28 mouse cellular contexts compared by ENCODE assay signal in the genomic region with DNA sequence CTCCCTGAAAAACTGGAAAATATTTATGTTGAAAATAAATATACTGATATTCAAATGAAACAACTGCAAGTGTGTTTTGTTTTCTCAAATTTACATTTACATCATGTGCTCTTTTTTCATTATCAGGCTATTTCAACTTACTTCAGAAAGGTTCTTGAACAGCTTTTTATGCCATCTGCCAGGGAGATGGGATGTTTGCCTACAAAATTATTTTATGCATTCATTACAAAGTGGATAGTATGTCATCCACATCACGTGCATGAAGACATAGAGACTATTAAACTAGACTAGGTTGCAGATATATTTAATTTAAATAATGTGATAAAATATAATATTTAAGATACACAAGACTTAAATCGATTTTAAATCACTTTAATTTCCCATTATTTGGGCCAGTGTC.
"Had no signal": no experiment of that assay in that cellular context is flagged by ENCODE, and none has a peak within 500 bp of the region (broad histone marks: within the 10 kb centered on the region; RNA-seq: fewer than 3 reads in every experiment).

No protein-coding gene starts in this region.

- H3K4me1 ChIP-seq: heart, embryonic 13.5 days; heart, embryonic 15.5 days; hindbrain, embryonic 13.5 days; hindbrain, embryonic 15.5 days; limb, embryonic 10.5 days; limb, embryonic 12.5 days; liver, embryonic 13.5 days; liver, embryonic 15.5 days had no signal

- H3K9ac ChIP-seq: heart, embryonic 13.5 days; heart, embryonic 15.5 days; hindbrain, embryonic 13.5 days; hindbrain, embryonic 15.5 days; limb, embryonic 12.5 days; liver, embryonic 13.5 days; liver, embryonic 15.5 days; liver, postnatal 0 days had no signal

- H3K9me3 ChIP-seq: heart, embryonic 13.5 days; heart, embryonic 15.5 days; hindbrain, embryonic 13.5 days; hindbrain, embryonic 15.5 days; limb, embryonic 10.5 days; limb, embryonic 12.5 days; liver, embryonic 13.5 days; liver, embryonic 15.5 days had no signal

- H3K4me2 ChIP-seq: heart, embryonic 11.5 days; heart, embryonic 13.5 days; heart, embryonic 15.5 days; hindbrain, embryonic 13.5 days; hindbrain, embryonic 15.5 days; limb, embryonic 12.5 days; liver, embryonic 11.5 days; liver, embryonic 13.5 days; liver, embryonic 15.5 days had no signal

- H3K27me3 ChIP-seq: heart, embryonic 13.5 days; heart, embryonic 15.5 days; hindbrain, embryonic 13.5 days; hindbrain, embryonic 15.5 days; limb, embryonic 12.5 days; liver, embryonic 13.5 days; liver, embryonic 15.5 days had no signal

- DNase-seq: gastrocnemius, postnatal 14 days; gastrocnemius, postnatal 36 days; heart, adult 11 months; heart, adult 2 months; heart, postnatal 14 days; heart, postnatal 36 days; kidney, adult 11 months; kidney, adult 2 months; kidney, adult 9 months; kidney, postnatal 10 days; kidney, postnatal 25 days; kidney, postnatal 4 days; liver; liver, embryonic 13.5 days; liver, postnatal 0 days had no signal

- H3K36me3 ChIP-seq: heart, embryonic 13.5 days; heart, embryonic 15.5 days; hindbrain, embryonic 13.5 days; hindbrain, embryonic 15.5 days; limb, embryonic 10.5 days; limb, embryonic 12.5 days; liver, embryonic 13.5 days; liver, embryonic 15.5 days had no signal

- H3K4me3 ChIP-seq: heart, adult 2 months; heart, embryonic 13.5 days; heart, embryonic 15.5 days; hindbrain, embryonic 13.5 days; hindbrain, embryonic 15.5 days; layer of hippocampus, adult 2 months; left cerebral cortex, adult 2 months; limb, embryonic 10.5 days; limb, embryonic 12.5 days; liver, embryonic 13.5 days; liver, embryonic 15.5 days had no signal

- ATAC-seq: hindbrain, postnatal 0 days; intestine, embryonic 16.5 days; liver, postnatal 0 days had no signal

- H3K27ac ChIP-seq: heart, adult 2 months; heart, embryonic 13.5 days; heart, embryonic 15.5 days; hindbrain, embryonic 13.5 days; hindbrain, embryonic 15.5 days; hindbrain, postnatal 0 days; layer of hippocampus, adult 2 months; left cerebral cortex, adult 2 months; limb, embryonic 10.5 days; limb, embryonic 12.5 days; liver, embryonic 13.5 days; liver, embryonic 15.5 days had no signal
